Mouse (Mus musculus) kidney, adult 2 months (tissue): ENCODE results near the gene Igfbpl1.

ENCODE experiments used
- CTCF ChIP-seq: fragments of 200-500 bp; conservative IDR thresholded peaks from 2 replicates; pipeline ENCODE4 v1.5.1; 2011; ENCODE audit warnings: low read depth, mild to moderate bottlenecking, control low read depth, low read length, moderate library complexity, mixed read lengths; ENCODE audit not compliant: insufficient read depth, insufficient read length
- POLR2A ChIP-seq: fragments of 200-500 bp; IDR thresholded peaks from one replicate; pipeline ENCODE4 v1.6.1; 2011; ENCODE audit warnings: low read depth, low read length, control low read depth

DNA sequence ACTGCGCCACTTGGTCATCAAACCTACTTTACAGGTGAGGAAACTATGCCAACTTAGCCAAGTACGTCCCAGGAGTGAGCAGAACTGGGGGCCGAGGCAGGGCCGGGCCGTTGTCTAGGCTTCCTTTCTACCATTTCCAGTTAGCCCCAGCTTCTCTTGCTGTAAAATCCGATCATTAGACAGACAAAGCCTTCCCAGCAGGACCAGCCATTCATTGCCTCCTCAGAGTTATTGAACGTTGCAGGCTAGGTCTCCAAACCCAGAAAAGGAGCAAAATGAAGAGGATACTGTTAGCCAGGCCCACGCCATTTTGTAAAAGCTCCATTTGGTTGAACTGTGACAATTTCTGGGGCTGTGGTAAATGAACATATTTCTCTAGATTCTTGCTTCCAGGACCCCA is 40.7 kb upstream of the Igfbpl1 start:
- TF ChIP-seq POLR2A: no peak
- no peak for TF ChIP-seq CTCF
